Mouse (Mus musculus) midbrain, embryonic 12.5 days (tissue): ENCODE measurements at regions not wholly inside any gene's neighbourhood (a gene's known extent, or its start where the extent isn't known, plus 50 kb on each side); places are given as distances from the start of the nearest gene placed in this dataset.

ENCODE experiments used
- ATAC-seq: fragments of 200-750 bp; cut with Nextera tagmentation; 2 replicates; pipeline ENCODE4 v1.8.0; 2017; ENCODE audit warnings: low read depth, moderate TSS enrichment, moderate library complexity; ENCODE audit not compliant: low FRiP score
- H3K27ac ChIP-seq: fragments of 300-500 bp; sonication (generic); replicated peaks from 2 replicates; pipeline ENCODE4 v1.5.1; 2016; ENCODE audit warnings: mild to moderate bottlenecking
- H3K27me3 ChIP-seq: fragments of 300-500 bp; sonication (generic); 2 replicates; pipeline ENCODE4 v1.6.1; 2016; ENCODE audit warnings: mild to moderate bottlenecking
- H3K36me3 ChIP-seq: fragments of 300-500 bp; sonication (generic); 2 replicates; pipeline ENCODE4 v1.6.1; 2016
- H3K4me1 ChIP-seq: fragments of 300-500 bp; sonication (generic); 2 replicates; pipeline ENCODE4 v1.6.1; 2016
- H3K4me2 ChIP-seq: fragments of 300-500 bp; sonication (generic); replicated peaks from 2 replicates; pipeline ENCODE4 v1.6.1; 2016; ENCODE audit warnings: mild to moderate bottlenecking, moderate library complexity
- H3K4me3 ChIP-seq: fragments of 300-500 bp; sonication (generic); 2 replicates; pipeline ENCODE4 v1.5.1; 2016; ENCODE audit warnings: mild to moderate bottlenecking
- H3K9ac ChIP-seq: fragments of 300-500 bp; sonication (generic); replicated peaks from 2 replicates; pipeline ENCODE4 v1.6.1; 2016; ENCODE audit warnings: mild to moderate bottlenecking, moderate library complexity
- H3K9me3 ChIP-seq: fragments of 300-500 bp; sonication (generic); 2 replicates; pipeline ENCODE4 v1.6.1; 2016; ENCODE audit warnings: mild to moderate bottlenecking
- WGBS: fragments of 180-500 bp; shearing (Covaris S2); methylation state at CpG from one replicate; pipeline ENCODE4 v1.1.7; 2016; 5-methylcytosine and 5-hydroxymethylcytosine counted together

- WGBS: 89% methylated on average over 8 of the region's 8 CpGs
- peaks cover 7% of the 10 kb centered on the region; the same call in 1 of the 2 replicates for H3K4me1 ChIP-seq
- no peak overlapping the region for H3K4me2 ChIP-seq
Measured at GRCm38 (mm10) chr3:146348921-146349320, 55.5 kb upstream of the Ssx2ip start.

GRCm38 (mm10) chr3:146349393-146349792 is 55.0 kb upstream of the Ssx2ip start:
- no peak overlapping the region for H3K9ac ChIP-seq
- H3K27ac ChIP-seq: no peak overlapping the region
- H3K9me3 ChIP-seq: no peaks in the 10 kb centered on the region
- no peaks in the 10 kb centered on the region for H3K36me3 ChIP-seq
- 77% methylated on average over 8 of the region's 8 CpGs for WGBS
- peaks cover 7% of the 10 kb centered on the region; the same call in 1 of the 2 replicates for H3K4me1 ChIP-seq
- H3K4me3 ChIP-seq: no peak overlapping the region
- H3K4me2 ChIP-seq: no peak overlapping the region
- no peaks in the 10 kb centered on the region; the same call in 1 of the 2 replicates for H3K27me3 ChIP-seq
- ATAC-seq: no peak

More at GRCm38 (mm10) chr3:146348921-146349320, 55.5 kb upstream of the Ssx2ip start:
- no peaks in the 10 kb centered on the region; the same call in 1 of the 2 replicates for H3K27me3 ChIP-seq
- no peak for ATAC-seq
- no peak overlapping the region for H3K27ac ChIP-seq
- no peak overlapping the region for H3K4me3 ChIP-seq
- no peaks in the 10 kb centered on the region for H3K9me3 ChIP-seq
- H3K9ac ChIP-seq: no peak overlapping the region
- H3K36me3 ChIP-seq: no peaks in the 10 kb centered on the region

GRCm38 (mm10) chr3:146350126-146350525 is 54.3 kb upstream of the Ssx2ip start:
- 90% methylated on average over 9 of the region's 9 CpGs for WGBS
- ATAC-seq: no peak
- no peak overlapping the region for H3K27ac ChIP-seq

GRCm38 (mm10) chr3:146351468-146351867 is 53.0 kb upstream of the Ssx2ip start:
- Histone ChIP-seq H3K4me1 (no peaks in the 10 kb centered on the region), H3K4me2 (no peak overlapping the region), H3K9me3 (no peaks in the 10 kb centered on the region), H3K36me3 (no peaks in the 10 kb centered on the region), H3K9ac (no peak overlapping the region), H3K27me3 (no peaks in the 10 kb centered on the region), H3K27ac (no peak overlapping the region), H3K4me3 (no peak overlapping the region)
- 93% methylated on average over 1 of the region's 1 CpGs for WGBS
- ATAC-seq: no peak

More at GRCm38 (mm10) chr3:146350126-146350525, 54.3 kb upstream of the Ssx2ip start:
- Histone ChIP-seq H3K9ac (no peak overlapping the region), H3K9me3 (no peaks in the 10 kb centered on the region), H3K36me3 (no peaks in the 10 kb centered on the region), H3K4me1 (peaks cover 7% of the 10 kb centered on the region; the same call in 1 of the 2 replicates), H3K27me3 (no peaks in the 10 kb centered on the region), H3K4me2 (no peak overlapping the region), H3K4me3 (no peak overlapping the region)

GRCm38 (mm10) chr3:146352187-146352586 is 52.3 kb upstream of the Ssx2ip start:
- Histone ChIP-seq H3K9me3 (no peaks in the 10 kb centered on the region), H3K27ac (no peak overlapping the region), H3K36me3 (no peaks in the 10 kb centered on the region), H3K9ac (no peak overlapping the region), H3K4me1 (no peaks in the 10 kb centered on the region), H3K4me2 (no peak overlapping the region), H3K27me3 (no peaks in the 10 kb centered on the region), H3K4me3 (no peak overlapping the region)
- WGBS: 87% methylated on average over 4 of the region's 4 CpGs
- no peak for ATAC-seq

GRCm38 (mm10) chr3:146353961-146354360 is 50.5 kb upstream of the Ssx2ip start:
- Histone ChIP-seq H3K9me3 (no peaks in the 10 kb centered on the region), H3K4me1 (no peaks in the 10 kb centered on the region), H3K4me3 (no peak overlapping the region), H3K27ac (no peak overlapping the region), H3K27me3 (no peaks in the 10 kb centered on the region), H3K36me3 (no peaks in the 10 kb centered on the region), H3K9ac (no peak overlapping the region), H3K4me2 (no peak overlapping the region)
- ATAC-seq: no peak
- 91% methylated on average over 4 of the region's 4 CpGs for WGBS
